In genomic region chr3:142795587-142795986, GRCm38 (mm10) we compare ENCODE assay signal across 31 mouse cellular contexts. TPM values are rescaled to one million over a fixed set of nuclear protein-coding genes. Genes with fewer than 3 reads are reported as not detected.
DNase-seq lines count a peak whose midpoint lies in the region; ATAC-seq lines count a peak whose summit lies in the region.
"Had no signal": no experiment of that assay in that cellular context is flagged by ENCODE, and none has a peak within 500 bp of the region (broad histone marks: within the 10 kb centered on the region; RNA-seq: fewer than 3 reads in every experiment).

No protein-coding gene starts in this region.

- H3K4me2 ChIP-seq in forebrain, embryonic 13.5 days = no peak overlapping the region
- no peak overlapping the region for H3K4me2 ChIP-seq in forebrain, embryonic 12.5 days
- H3K4me2 ChIP-seq in liver, embryonic 12.5 days = no peak overlapping the region
- H3K4me2 ChIP-seq in liver, embryonic 11.5 days = no peak overlapping the region
- H3K4me2 ChIP-seq: embryonic facial prominence, embryonic 12.5 days; heart, embryonic 12.5 days; hindbrain, embryonic 13.5 days; limb, embryonic 13.5 days; midbrain, embryonic 12.5 days; neural tube, embryonic 13.5 days had no signal

- intact Hi-C loops in gastrocnemius, postnatal 36 days (cut with DNase I) = no loop called here

- H3K27me3 ChIP-seq in forebrain, embryonic 13.5 days = no peaks in the 10 kb centered on the region
- no peaks in the 10 kb centered on the region for H3K27me3 ChIP-seq in forebrain, embryonic 12.5 days
- H3K27me3 ChIP-seq in liver, embryonic 12.5 days (replicated peaks) = no peaks in the 10 kb centered on the region
- H3K27me3 ChIP-seq in liver, embryonic 11.5 days (replicated peaks; ENCODE audit: control insufficient read depth, insufficient read depth, low read length) = no peaks in the 10 kb centered on the region
- H3K27me3 ChIP-seq: embryonic facial prominence, embryonic 12.5 days; heart, embryonic 12.5 days; hindbrain, embryonic 13.5 days; limb, embryonic 13.5 days; midbrain, embryonic 12.5 days; neural tube, embryonic 13.5 days had no signal

- ATAC-seq in forebrain, embryonic 13.5 days = peak; percentile 27; the same call in 1 of the 2 replicates
- no peak; the same call in 1 of the 2 replicates for ATAC-seq in forebrain, embryonic 12.5 days (ENCODE audit: low FRiP score)
- 0 out of 2 replicates have a peak, but pooled peaks have one; percentile 13 for ATAC-seq in liver, embryonic 12.5 days
- ATAC-seq in liver, embryonic 11.5 days (replicated peaks; ENCODE audit: low FRiP score) = no peak; the same call in 1 of the 2 replicates
- peak; percentile 53; the same call in 1 of the 2 replicates for ATAC-seq in monocyte, adult 5-6 weeks (replicated peaks; ENCODE audit: insufficient number of reproducible peaks, low FRiP score, low TSS enrichment, poor library complexity, severe bottlenecking)
- ATAC-seq: CD4-positive, CD25-positive, alpha-beta regulatory T cell, adult 4 months; forebrain, postnatal 0 days; intestine, embryonic 16.5 days; lung, postnatal 0 days had no signal

- no peaks in the 10 kb centered on the region for H3K9me3 ChIP-seq in forebrain, embryonic 13.5 days (replicated peaks)
- H3K9me3 ChIP-seq in forebrain, embryonic 12.5 days = no peaks in the 10 kb centered on the region
- no peaks in the 10 kb centered on the region for H3K9me3 ChIP-seq in liver, embryonic 12.5 days (replicated peaks)
- no peaks in the 10 kb centered on the region for H3K9me3 ChIP-seq in liver, embryonic 11.5 days (ENCODE audit: control insufficient read depth, low read length)
- H3K9me3 ChIP-seq: embryonic facial prominence, embryonic 12.5 days; forebrain, embryonic 10.5 days; heart, embryonic 12.5 days; hindbrain, embryonic 13.5 days; limb, embryonic 13.5 days; midbrain, embryonic 12.5 days; neural tube, embryonic 13.5 days had no signal

- no peak overlapping the region for H3K4me3 ChIP-seq in forebrain, embryonic 13.5 days
- H3K4me3 ChIP-seq in forebrain, embryonic 12.5 days (replicated peaks) = no peak overlapping the region
- no peak overlapping the region for H3K4me3 ChIP-seq in liver, embryonic 12.5 days
- H3K4me3 ChIP-seq in liver, embryonic 11.5 days (ENCODE audit: low read depth, low read length) = no peak overlapping the region
- H3K4me3 ChIP-seq: embryonic facial prominence, embryonic 12.5 days; forebrain, embryonic 10.5 days; heart, embryonic 12.5 days; hindbrain, embryonic 13.5 days; limb, embryonic 13.5 days; midbrain, embryonic 12.5 days; neural tube, embryonic 13.5 days had no signal

- peaks cover 69% of the 10 kb centered on the region for H3K36me3 ChIP-seq in forebrain, embryonic 13.5 days (ENCODE audit: poor library complexity, severe bottlenecking)
- peaks cover 55% of the 10 kb centered on the region for H3K36me3 ChIP-seq in forebrain, embryonic 12.5 days (replicated peaks)
- H3K36me3 ChIP-seq in liver, embryonic 12.5 days = peaks cover 80% of the 10 kb centered on the region
- H3K36me3 ChIP-seq in liver, embryonic 11.5 days (ENCODE audit: control insufficient read depth, insufficient read depth, low read length) = peaks cover 28% of the 10 kb centered on the region

- no peak overlapping the region for H3K9ac ChIP-seq in forebrain, embryonic 13.5 days
- H3K9ac ChIP-seq in forebrain, embryonic 12.5 days = no peak overlapping the region
- H3K9ac ChIP-seq in liver, embryonic 12.5 days = no peak overlapping the region
- H3K9ac ChIP-seq in liver, embryonic 11.5 days (ENCODE audit: low read depth, low read length) = no peak overlapping the region
- H3K9ac ChIP-seq: embryonic facial prominence, embryonic 12.5 days; forebrain, postnatal 0 days; heart, embryonic 12.5 days; hindbrain, embryonic 13.5 days; limb, embryonic 13.5 days; midbrain, embryonic 12.5 days; neural tube, embryonic 13.5 days had no signal

- no peaks in the 10 kb centered on the region for H3K4me1 ChIP-seq in forebrain, embryonic 13.5 days
- no peaks in the 10 kb centered on the region for H3K4me1 ChIP-seq in forebrain, embryonic 12.5 days
- H3K4me1 ChIP-seq in liver, embryonic 12.5 days = no peaks in the 10 kb centered on the region
- no peaks in the 10 kb centered on the region for H3K4me1 ChIP-seq in liver, embryonic 11.5 days (replicated peaks; ENCODE audit: control insufficient read depth, insufficient read depth, low read length)
- H3K4me1 ChIP-seq: embryonic facial prominence, embryonic 12.5 days; forebrain, embryonic 10.5 days; heart, embryonic 12.5 days; hindbrain, embryonic 13.5 days; limb, embryonic 13.5 days; midbrain, embryonic 12.5 days; neural tube, embryonic 13.5 days had no signal

- WGBS in forebrain, embryonic 13.5 days = 93% methylated on average over 3 of the region's 3 CpGs
- WGBS in forebrain, embryonic 12.5 days = 96% methylated on average over 3 of the region's 3 CpGs
- 87% methylated on average over 3 of the region's 3 CpGs for WGBS in liver, embryonic 12.5 days (ENCODE audit: insufficient replicate concordance)
- 95% methylated on average over 3 of the region's 3 CpGs for WGBS in liver, embryonic 11.5 days

- no peak for DNase-seq in liver, embryonic 11.5 days (ENCODE audit: low spot score)
- DNase-seq in right cerebral cortex, adult 18-20 months = peak; percentile 21
- DNase-seq in right cerebral cortex, postnatal 14 days = no peak
- no peak for DNase-seq in gastrocnemius, postnatal 36 days
- DNase-seq: adrenal gland, adult 8-10 months; cerebellum, adult 11 months; cerebellum, adult 9-10 months; cerebellum, postnatal 36 days; forebrain, postnatal 0 days; gastrocnemius, postnatal 14 days; heart, adult 18-20 months; heart, postnatal 4 days; kidney, adult 8-10 months; kidney, postnatal 4 days; lung, adult 18-20 months; right cerebral cortex, postnatal 4 days had no signal

- H3K27ac ChIP-seq in forebrain, embryonic 13.5 days = no peak overlapping the region
- no peak overlapping the region for H3K27ac ChIP-seq in forebrain, embryonic 12.5 days
- no peak overlapping the region for H3K27ac ChIP-seq in liver, embryonic 12.5 days
- no peak overlapping the region for H3K27ac ChIP-seq in liver, embryonic 11.5 days (ENCODE audit: low read depth, low read length)
- H3K27ac ChIP-seq: embryonic facial prominence, embryonic 12.5 days; forebrain, embryonic 10.5 days; hindbrain, embryonic 13.5 days; kidney, postnatal 0 days; limb, embryonic 13.5 days; midbrain, embryonic 12.5 days; neural tube, embryonic 13.5 days had no signal

RNA-seq across cellular contexts. Expression of gene Gtf2b, which starts 30.7 kb away (rescaled TPM):
- 102 and 104 TPM in 2 replicates for polyA plus RNA-seq in forebrain, embryonic 13.5 days (2015; fragmentation: Nextera tagmentation; extraction: Ambion mirVana)
- polyA plus RNA-seq in forebrain, embryonic 12.5 days (2016; fragmentation: Nextera tagmentation; extraction: Ambion mirVana) = 88.7 and 90.0 TPM in 2 replicates
- 46.5 and 50.7 TPM in 2 replicates for polyA plus RNA-seq in liver, embryonic 12.5 days (2016; fragmentation: Nextera tagmentation; extraction: Ambion mirVana)
- 67.3 and 74.1 TPM in 2 replicates for polyA plus RNA-seq in liver, embryonic 11.5 days (2014; fragmentation: Nextera tagmentation; extraction: Ambion mirVana)
- 113 to 203 TPM (median 189 TPM) in 3 replicates for total RNA-seq in monocyte, adult 5-6 weeks (2017)
- 10 to 100 TPM; 11.0 to 12.3 TPM for total RNA-seq in gastrocnemius, postnatal 36 days (2021)

Comparison
In these comparisons a context has a peak if more than half of its experiments do, and no peak if none do; other contexts are left out.
1. ATAC-seq: peak in forebrain, embryonic 13.5 days (single experiment), liver, embryonic 12.5 days (single experiment) and monocyte, adult 5-6 weeks (single experiment); none in forebrain, embryonic 12.5 days (single experiment) and liver, embryonic 11.5 days (single experiment).